Mouse (Mus musculus): ENCODE measurements at regions not wholly inside any gene's neighbourhood (a gene's known extent, or its start where the extent isn't known, plus 50 kb on each side); places are given as distances from the start of the nearest gene placed in this dataset.

- TF ChIP-seq CTCF (conservative IDR thresholded peaks at IDR 0.05; ENCODE audit: insufficient read depth, insufficient read length, low read depth, low read length), result no peak
- no peak for TF ChIP-seq POLR2A (IDR thresholded peaks at IDR 0.05; ENCODE audit: low read depth, low read length)
These were observed 92.3 kb upstream of the Map1b start for GRCm38 (mm10) chr13:99608591-99608990.
